Mouse (Mus musculus): ENCODE measurements around the gene Slc5a5.

GRCm38 (mm10) chr8:70941478-70941877 lies 48.9 kb upstream of the Slc5a5 start:
- 0 out of 2 replicates have a peak, but pooled peaks have one; percentile 3 for TF ChIP-seq CTCF (IDR thresholded peaks at IDR 0.05; ENCODE audit: insufficient read depth, low read length)
- TF ChIP-seq POLR2A (IDR thresholded peaks at IDR 0.05; ENCODE audit: borderline replicate concordance, extremely low read depth, low read depth, low read length), result no peak

Data from lung, adult 2 months (tissue).